Mouse (Mus musculus): ENCODE data around the gene Dlec1. TPM values are rescaled to one million over a fixed set of nuclear protein-coding genes. Genes with fewer than 3 reads are reported as not detected.

The Dlec1 gene
- total RNA-seq, 2 experiments from 2014 or later: 0.12 to 0.13 TPM

DNA sequence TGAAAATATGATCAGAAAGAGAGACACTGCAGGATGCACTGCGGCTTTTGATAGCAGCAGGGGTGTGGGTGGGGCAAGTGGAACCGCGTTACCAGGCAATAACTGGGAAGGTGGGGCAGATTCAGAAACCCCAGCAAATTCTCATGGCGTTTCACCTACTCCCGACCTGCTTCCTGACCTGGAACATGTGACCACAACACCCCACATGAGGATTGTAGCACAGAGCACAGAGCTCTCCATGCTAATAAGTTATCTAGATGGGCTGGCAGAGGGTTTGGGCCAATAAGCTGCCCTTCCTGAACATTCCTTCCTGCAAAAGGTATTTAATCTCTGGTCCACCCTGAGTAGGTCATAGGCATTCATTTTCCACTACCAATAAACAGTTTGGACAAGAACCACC lies 28.4 kb downstream of the Dlec1 start:
- no peak for DNase-seq (ENCODE audit: low spot score in 2 of 2)

DNA sequence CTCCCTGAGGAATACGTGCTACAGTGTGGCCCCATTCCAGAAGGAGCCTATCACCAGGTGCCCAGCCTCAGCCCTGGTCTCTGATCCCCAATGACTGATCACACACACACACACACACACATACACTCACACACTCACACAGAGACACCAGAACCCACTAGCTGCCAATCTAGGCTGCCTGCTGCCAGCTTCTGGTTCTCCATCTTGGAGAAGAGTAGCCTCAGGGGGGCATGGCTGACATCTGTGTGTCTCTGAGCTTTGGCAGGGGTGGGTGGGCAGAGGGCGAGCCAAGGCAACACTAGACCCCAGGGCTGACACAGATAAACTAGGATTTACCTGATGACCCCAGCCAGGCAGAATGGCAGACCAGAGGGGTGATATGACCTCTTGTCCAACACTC lies 36.6 kb downstream of the Dlec1 start:
- DNase-seq (ENCODE audit: low spot score in 2 of 2): no peak

DNA sequence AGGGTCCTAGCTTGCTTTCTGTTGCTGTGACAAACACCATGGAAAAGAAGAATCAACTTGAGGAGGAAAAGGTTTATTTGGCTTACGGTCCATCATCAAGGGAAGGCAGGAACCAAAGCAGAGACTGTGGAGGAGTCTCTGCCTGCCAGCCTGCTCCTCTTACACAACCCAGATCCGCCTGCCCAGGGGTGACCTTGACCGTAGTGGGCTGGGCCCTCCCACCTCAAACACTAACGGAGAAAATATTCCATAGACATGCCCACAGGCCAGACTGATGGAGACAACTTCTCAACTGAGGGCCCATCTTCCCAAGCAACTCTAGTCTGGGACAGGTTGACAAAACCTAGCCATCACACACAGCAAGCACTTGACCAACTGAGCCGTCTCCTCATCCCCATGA lies 39.8 kb downstream of the Dlec1 start:
- no peak for DNase-seq (ENCODE audit: low spot score in 2 of 2)

DNA sequence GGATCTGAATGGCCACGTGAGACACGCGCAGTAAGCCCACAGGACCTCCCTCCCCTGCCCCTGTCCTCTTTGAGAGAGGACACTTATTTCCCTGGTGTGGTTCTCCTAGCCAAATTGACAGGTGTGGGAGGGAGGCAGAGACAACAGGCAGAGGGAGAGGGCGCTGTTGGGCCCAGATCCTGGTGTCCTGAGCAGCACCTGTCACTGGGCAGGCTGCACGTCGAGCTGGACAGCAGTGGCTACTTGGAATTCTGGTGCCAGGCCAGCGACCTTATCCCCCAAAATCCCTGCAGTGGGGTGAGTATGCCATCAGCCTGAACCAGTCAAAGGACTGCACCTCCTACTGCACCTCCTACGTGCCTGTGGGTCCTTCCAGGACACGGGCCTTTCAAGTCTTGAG lies 41.1 kb downstream of the Dlec1 start:
- DNase-seq (ENCODE audit: low spot score in 2 of 2): no peak

DNA sequence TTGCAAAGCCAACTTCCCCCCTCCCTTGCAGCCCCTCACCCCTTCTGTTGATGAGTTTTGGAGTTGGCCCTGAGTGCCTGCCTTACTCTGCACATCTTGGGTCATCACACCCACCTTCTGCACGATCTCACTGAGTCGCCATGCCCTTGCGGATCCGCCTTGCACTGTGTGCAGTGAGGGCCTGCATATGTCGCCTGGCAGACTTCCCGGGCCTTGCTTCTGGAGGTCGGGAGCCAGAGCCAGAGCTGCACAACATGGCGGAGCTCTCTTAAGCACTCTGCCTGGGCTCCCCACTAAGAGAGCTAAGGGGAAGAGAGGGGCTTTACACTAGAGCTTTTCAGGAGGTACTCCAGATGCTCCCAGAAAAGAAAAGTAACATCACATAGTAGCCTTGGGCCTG lies 42.4 kb downstream of the Dlec1 start:
- no peak for DNase-seq (ENCODE audit: low spot score in 2 of 2)

DNA sequence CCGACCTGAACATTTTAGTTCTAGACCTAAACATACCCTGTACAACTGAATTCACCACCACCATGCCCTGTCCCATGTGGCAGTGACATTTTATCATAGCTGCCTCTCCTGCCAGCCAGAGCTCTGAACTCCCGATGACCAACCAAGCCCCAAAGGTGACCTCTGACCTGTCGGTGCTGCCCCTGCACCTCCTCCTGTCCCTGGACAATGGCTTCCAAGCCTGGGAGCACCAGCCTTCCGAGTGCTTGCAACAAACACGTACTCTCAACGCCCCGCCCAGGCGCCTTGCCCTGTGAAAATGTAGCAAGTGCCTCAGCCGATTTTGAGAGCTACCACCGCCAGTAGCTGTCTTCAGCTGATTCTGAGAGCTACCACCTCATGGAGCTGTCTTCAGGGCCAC lies 42.9 kb downstream of the Dlec1 start:
- no peak for DNase-seq (ENCODE audit: low spot score in 2 of 2)

DNA sequence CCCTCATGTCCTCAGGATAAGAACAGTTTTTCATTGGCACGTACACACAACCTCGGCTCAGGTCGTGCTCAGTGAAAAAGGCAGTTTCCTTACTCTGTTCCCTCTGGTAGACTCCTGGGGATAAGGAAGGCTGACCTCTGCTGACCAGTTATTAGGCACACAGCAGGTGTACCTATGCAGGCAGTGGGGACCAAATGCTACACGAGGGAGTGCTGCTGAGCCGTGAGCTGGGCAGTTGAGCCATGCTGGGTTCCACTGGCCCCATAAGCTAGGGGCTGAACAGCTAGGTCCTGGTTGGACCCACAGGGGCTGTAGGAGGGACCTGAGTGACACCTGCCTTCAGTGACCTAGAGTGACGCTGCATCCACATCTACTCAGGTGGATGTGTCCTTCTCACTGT lies 43.4 kb downstream of the Dlec1 start:
- DNase-seq (ENCODE audit: low spot score in 2 of 2): no peak

DNA sequence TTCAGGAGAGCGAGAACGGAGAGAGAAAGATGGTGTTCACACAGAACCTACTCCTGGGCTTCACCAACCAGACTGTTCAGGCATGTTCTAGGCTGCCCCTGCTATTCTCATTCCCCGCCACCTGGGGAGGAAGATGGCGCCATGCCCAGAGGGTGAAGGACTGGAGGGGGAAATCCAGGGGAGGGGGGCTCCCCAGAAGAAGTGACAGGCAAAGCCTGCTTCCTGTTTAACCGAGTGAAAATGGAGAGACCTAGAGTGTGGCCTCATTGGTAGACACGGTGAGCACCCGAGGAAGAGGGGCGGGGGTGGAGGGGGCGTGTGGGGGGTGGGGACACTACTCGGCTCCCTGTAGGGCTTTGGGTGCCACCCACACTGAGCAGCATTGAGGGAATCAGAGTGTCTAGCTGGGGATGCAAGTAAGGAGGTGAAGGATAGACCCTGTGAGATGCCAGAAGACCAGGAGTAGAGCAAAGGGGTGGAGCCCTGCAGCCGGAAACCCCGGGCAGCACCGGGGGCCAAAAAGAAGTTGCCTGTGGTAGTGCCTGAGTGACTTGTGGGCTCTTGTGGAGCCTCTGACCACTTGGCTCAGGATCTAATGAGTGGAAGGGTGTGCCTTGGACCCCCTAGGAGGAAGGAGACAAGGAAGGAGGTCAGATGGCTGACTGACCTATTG lies 44.0 kb downstream of the Dlec1 start:
- DNase-seq (ENCODE audit: low spot score in 2 of 2): no peak

DNA sequence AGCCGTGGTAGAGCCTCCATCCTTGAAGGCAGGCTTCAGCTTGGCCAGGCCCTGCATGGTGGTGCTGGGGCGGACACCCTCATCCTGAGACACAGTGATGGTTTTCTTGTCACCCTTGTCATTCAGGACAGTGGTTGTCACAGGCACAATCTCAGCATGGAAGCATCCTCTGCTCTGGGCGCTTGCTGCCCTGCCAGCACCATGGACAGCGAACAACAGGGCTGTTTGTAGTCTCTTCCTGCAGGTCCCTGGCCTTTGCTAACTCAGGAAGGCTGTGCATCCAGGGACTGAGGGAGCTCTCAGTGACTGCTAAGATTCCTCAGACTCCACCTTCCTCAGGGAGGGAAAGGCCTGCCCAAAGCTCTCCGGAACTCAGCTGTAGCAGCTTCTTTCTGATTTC lies 47.3 kb downstream of the Dlec1 start:
- peak in 1 of 2 experiments; percentile 58 for DNase-seq (ENCODE audit: low spot score in 2 of 2)

DNA sequence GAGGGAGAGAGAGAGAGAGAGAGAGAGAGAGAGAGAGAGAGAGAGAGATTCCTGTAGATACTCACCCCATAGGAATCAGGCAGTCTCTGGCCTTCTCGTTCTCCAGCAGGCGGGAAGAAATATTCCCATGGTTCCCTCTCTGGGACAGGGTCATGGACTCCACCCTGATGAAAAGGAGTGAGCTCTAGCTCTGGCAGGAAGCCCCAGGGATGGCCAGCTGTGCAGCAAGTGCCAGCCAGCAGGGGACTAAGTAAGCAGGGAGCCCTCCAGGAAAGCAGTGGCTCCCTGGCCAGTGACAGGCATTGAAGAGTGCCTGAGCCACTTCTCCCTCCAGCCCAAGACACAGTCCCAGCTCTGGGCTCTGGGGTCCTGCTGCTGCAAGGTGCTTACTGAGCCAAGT lies 49.5 kb downstream of the Dlec1 start:
- DNase-seq (ENCODE audit: low spot score in 2 of 2): no peak

DNA sequence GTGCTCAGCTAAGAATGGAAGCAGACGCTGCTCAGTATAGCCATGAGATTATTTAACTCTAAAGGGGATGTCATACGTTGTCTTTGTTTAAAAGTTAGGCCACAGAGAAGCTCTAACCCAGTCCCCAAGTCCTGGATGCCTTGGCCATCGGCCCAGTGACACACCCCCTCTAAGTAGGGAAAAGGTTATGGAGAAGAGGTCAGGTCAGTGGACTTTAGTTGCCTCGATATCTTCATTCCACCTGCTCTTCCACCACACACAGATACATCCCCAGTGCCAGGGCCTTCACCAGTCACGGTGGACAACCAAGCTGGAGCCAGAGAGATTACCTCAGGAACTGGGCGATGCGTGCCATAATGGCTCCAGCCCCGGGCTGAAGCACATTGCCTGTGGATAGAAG lies 53.1 kb downstream of the Dlec1 start:
- DNase-seq (ENCODE audit: low spot score in 2 of 2): no peak

DNA sequence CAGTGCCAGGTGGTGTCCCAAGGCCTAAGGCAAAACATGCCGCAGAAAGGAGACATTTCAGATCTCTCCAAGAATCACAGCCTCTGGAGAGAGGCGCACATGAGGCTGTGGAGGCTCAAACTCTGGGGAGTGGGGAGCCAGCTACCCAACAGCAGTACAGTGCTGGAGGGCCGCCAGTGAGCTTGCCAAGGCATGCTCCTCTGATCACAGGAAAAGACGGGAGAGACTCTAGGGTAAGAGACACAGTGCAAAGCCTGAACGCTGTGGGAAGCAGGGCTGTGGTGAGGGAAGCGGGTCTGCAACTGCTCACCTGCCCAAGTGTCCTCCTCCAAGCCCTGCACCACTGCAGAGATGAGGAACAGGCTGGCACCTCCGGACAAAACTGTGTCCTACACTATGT lies 53.5 kb downstream of the Dlec1 start:
- peak in 1 of 2 experiments; percentile 36 for DNase-seq (ENCODE audit: low spot score in 2 of 2)

DNA sequence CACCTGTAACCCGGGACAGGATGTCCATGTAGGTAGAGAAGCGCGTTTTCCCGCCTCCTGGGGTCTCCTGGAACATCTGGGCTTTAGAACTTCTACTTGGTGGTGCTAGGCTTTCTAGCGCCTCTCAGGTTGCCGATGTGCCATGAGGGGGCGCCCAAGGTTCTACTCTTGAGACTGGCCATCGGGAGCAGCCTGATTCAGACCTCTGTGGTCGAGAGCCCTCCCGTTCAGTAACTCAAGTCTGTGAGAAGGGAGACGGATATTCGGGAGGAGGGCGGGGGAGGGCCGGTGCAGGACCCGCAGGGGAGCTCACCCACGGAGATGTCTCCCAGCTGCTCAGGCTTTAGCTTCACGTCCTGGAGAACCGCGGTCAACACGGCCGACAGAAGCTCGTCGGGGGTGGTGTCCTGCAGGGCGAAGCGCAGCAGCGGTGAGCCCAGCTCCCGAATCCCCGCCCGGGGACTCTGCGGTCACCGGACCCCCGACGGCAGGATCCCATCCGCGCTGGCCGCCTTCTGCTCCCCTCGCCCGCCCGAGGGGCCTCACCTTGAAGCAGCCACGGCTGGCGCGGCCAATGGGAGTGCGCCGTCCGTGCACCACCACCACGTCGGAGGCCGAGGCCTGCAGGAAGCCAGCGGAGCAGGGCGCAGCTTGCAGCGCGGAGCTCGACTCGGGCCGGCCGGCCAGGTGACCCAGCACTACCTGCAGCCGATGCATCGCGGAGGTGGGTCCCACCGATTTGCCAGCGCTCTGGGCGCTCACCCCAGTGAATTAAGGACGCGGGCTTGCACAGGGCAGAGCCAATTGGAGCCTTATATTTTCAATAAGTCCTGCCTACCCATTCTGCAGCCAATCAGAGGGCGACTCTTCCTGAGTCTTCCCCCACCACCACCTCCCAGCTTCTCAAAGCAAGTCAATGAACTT lies 54.3 kb downstream of the Dlec1 start, which contains the start of gene Acaa1b:
Gene Acaa1b, minus strand, starts transcription at position 816 of the 924 bp plus-strand sequence.
- DNase-seq (ENCODE audit: low spot score in 2 of 2): peak; percentile 71 to 87

DNA sequence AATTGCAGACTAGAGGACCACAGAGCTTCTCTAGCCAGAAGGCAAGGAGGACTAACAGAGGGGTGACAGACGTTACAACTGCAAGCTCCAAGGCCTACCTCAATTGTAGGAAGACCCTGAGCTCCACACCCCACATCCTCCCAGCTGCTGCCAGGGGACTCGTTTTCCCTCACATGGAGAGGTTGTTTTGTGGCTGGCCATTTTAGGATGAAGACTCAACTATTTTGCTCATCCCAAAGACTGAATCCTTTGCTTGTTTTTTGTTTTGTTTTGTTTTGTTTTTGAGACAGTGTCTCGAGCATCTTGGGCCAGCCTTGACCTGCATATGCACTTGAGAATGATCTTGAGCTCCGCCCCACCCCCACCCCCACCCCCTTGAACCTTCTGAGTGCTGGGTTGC lies 56.6 kb downstream of the Dlec1 start, which contains the start of gene Gm47289:
Gene Gm47289, plus strand, starts transcription at position 301 of the 400 bp plus-strand sequence.
- no peak for DNase-seq (ENCODE audit: low spot score in 2 of 2)

DNA sequence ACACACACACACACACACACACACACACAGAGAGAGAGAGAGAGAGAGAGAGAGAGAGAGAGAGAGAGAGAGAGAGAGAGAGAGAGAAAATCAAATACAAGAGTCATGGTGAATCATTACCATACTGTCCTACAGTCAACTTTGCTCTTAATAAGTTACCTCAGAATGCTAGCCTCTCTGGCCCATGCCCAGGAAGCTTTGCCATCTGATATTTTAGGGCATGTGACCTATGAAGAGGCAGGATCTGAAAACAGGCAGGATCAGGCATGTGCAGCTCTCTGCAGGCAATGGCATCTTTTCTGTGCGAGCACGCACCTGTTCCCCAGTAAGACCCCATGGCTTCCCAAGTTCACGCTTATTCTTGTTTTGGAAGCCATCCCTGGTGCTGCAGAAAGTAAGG lies 58.4 kb downstream of the Dlec1 start:
- DNase-seq (ENCODE audit: low spot score in 2 of 2): no peak

DNA sequence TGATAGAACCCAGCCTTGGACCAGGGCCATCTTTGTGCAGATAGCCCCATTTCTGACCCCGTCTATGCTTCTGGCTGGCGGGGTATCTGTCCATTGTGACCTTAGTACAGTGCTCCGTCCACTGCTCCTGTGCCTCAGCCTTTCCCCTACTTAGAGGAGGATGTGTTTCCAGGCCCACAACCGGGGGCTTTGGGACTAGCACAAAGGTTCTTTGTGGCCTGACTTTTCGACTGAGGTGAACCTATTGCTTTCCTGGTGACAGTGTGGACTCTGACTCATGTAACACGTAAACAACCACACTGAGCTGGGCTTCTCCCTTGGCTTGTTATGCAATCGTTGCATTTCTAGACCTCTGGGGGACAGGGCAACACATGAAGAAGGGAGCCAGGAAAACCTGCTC lies 62.5 kb downstream of the Dlec1 start:
- no peak for DNase-seq (ENCODE audit: low spot score in 2 of 2)

DNA sequence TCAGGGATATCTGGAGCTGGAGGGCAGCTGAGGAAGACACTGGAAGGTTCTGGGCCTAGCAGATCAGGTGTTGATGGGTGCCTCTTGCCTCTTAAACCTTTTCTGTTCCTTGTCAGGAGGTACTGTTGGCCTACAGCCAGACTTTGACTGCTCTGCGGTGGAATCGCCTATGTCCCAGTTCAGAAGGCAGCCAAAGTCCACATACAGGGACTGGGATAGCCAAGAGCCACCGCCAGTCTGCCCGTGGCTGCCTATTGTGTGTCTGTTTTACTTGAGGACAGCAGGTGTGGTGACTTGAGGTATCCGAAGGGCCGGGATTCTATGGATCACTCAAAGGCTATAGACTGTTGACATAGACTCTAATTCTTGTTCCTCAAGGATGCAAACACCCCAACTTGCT lies 63.3 kb downstream of the Dlec1 start:
- DNase-seq (ENCODE audit: low spot score in 2 of 2): no peak

DNA sequence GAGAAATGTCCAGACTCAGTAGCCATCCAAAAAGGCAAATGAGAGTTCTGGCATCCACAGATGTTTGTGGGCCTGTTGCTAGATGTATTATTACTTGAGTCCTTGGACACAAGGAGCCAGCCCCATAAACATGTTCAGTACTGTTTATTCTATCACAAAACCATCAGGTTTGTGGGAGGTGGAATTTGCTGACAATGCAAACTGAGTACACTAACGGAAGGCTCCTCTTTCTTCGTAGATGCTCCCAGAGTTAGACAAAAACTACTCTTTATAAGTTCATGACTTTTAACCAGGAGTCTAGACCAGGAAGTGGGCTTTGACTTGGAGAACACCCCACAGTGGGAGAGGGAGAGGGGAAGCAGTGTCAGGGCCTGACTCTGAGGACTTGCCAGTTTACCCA lies 65.3 kb downstream of the Dlec1 start:
- DNase-seq (ENCODE audit: low spot score in 2 of 2): no peak

DNA sequence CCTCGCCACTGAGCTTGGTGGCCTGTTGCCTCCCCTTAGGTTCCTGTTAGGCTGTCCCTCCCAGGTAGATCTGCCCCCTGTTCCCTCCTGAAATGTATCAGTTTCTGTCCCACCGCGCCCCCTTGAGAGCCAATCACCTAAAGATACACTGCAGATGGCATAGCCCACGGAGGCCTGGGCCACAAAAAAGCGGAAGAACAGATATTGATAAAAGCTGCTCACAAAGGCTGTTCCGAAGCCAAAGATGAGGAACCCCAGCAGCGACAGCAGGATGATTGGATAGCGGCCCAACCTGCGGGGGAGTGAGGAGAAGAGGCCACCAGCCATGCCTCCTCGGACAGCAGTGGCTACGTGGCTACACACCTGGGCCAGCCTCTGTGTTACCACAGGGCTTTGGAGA lies 77.0 kb downstream of the Dlec1 start:
- no peak for DNase-seq (ENCODE audit: low spot score in 2 of 2)

DNA sequence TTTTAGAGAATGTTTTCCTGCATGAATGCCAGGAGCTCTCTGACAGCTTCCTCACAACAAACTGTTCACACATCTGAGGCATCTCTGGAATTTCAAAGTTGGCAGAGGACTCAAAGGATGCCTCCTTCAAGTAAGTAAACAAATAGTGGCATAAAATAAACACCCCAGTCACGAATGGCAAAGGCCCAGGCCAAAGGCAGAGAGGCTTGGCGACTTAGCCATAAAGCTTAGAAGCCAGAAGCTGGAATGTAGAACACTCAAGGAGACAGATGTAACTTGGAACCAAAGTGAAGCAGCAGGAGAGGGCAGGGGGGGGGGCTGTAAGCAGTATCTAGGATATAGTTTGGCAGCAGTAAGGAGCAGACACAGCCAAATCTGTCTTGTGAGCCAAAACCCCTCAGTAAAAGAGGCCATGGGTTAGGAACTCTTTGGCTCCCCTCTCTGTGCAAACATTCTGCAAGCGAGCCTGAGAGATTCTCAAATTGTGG lies 79.0 kb downstream of the Dlec1 start:
- peak in 1 of 2 experiments; percentile 32 for DNase-seq (ENCODE audit: low spot score in 2 of 2)

DNA sequence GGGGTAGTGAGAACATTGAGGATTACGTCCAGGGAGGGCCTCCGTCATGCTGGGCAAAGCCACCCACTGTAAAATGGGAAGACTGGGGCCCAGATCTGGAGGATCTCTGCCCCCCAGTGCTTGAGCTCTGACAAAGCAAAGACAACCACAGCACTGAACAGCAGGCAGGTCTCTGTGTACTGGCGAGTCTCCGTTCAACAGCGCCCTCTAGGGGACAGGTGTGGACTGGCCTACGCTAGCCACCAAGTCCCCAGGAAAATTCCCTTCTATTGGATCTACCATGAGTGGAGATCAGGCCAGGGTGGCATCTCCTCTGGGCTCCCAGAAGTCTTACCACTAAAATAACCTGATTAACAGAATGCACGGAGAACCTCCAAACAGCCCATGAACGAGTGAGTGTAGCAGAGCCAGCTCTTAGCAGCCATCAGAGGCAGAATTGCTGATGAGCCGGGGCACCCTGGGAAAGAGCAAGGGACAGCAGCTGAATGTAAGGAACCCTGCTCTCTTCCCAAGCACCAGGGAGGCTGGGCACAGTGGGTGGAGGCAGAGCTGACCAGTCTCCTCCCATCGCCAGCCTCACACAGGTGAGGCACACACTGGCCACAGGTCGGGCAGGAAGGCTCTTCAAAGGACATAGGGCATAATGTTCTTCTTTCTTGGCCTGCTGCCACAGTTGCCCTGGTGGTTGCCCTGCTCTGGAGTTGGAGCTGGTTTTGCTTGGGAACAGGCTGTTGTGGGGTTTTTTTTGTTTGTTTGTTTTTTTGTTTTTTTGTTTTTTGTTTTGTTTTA lies 90.1 kb downstream of the Dlec1 start:
- DNase-seq (ENCODE audit: low spot score in 2 of 2): no peak
